Mouse (Mus musculus): ENCODE measurements around the gene Gm11554.
"Not testable (repeated sequence)": the region's sequence is repeated elsewhere in the genome, so short reads cannot be mapped to it uniquely, and the experiment has no call there.

The Gm11554 gene

DNA sequence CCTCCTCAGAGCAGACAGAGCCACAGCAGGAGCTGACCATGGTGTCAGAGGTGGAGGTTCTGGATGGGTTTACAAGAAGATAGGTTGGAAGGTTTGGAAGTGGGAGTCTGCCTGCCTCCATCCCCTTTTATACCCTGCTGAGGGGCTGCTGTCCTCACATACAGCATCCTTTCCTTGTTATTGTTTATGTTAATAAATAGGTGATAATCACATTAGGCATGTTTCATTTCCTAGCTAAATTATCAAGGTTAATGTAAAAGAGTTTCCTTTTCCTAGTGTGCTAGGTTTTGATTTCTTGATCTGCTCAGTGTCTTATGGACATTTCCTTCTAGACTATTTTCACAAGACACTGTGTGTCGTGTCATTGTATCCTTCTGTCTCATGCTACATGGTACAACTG lies at the start of gene Gm11554:
Gm11554 (minus strand) TSS at position 101 of the 400 bp plus-strand sequence.
- not testable (repeated sequence) for DNase-seq (ENCODE audit: low spot score)

DNA sequence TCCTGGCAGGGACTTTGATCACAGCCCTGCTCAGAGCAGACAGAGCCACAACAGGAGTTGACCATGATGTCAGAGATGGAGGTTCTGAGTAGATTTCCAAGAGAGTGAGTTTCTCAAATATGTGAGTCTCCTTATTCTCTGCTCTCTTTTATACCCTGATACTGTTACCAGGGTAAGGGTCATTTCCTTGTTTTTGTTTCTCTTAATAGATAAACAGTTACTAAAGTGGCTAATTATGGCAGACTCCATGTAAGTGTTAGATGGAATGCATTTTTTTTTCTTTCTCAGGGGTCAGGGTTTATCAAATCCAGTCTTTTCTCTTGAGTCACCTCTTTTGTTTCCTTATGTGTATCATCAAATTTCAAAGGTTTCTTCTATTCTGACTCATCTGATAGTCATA lies 47.3 kb upstream of the Gm11554 start, which contains the start of gene Krtap4-16:
Krtap4-16 (minus strand) TSS at position 101 of the 400 bp plus-strand sequence.
- no peak for DNase-seq (ENCODE audit: low spot score)

DNA sequence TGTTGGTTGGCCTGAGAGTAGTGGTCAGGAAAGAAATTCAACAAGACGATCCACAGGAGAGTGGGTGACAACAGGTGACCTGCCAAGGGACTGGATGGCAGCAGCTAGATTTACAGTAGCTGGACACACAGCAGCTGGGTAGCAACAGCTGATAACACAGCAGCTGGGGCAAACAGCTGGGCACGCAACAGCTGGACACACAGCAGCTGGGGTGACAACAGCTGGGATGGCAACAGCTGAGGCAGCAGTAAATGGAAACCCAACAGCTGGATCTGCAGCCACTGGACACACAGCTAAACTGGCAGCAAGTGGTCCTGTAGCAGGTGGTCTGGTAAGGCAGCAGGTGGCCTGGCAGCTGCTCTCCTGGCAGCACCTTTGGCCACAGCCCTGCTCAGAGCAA lies 42.5 kb upstream of the Gm11554 start:
- no peak for DNase-seq (ENCODE audit: low spot score)

DNA sequence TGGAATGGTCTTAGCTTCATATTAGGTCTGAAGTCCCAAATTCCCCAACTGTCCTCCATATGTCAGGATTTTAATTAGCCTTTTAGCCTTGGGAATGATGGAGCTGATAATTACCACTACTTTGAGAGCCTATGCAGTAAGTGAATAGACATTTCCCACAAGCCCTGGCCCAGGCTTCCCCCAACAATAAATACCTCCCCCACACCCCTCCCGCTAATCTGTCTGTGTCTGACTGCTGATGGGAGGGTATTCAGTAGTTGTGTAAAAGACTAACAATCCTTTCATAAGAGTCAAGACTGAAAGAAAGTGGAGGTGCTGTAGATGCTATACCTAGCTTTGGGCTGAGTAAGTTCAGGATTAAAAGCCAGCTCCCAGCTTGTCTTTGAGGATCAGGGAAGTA lies 37.9 kb upstream of the Gm11554 start:
- no peak for DNase-seq (ENCODE audit: low spot score)

DNA sequence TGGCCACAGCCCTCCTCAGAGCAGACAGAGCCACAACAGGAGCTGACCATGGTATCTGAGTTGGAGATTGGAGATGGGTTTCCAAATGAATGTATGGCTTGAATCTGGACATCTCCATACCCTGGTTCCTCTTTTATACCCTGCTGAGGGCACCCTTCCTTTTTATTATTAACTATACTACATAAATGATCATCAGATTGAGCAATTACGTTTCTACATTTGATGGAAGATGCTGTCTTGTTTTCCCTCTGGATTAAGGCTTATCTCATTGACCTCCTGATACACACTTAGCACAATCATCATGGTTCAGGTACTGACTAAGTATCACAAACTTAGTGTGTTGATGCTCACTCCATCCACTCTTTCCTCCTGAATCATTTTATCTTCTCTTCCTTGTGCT lies 33.7 kb upstream of the Gm11554 start, which contains the start of gene 2300003K06Rik:
2300003K06Rik (minus strand) TSS at position 101 of the 400 bp plus-strand sequence.
- DNase-seq (ENCODE audit: low spot score) = no peak

DNA sequence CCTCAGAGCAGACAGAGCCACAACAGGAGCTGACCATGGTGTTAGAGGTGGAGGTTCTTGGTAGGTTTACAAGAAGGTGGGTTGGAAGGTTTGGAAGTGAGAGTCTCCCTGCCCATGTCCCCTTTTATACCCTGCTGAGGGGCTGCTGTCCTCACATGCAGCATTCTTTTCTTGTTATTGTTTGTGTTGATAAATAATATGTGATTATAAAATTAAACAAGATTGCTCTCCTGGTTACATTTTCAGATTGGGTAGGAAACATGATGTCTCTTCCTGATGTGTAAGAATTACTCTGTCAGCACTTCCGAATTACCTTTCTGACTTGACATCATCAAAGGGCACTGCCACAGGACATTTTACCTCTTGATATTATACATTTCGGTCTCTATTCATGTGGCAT lies 11.3 kb upstream of the Gm11554 start, which contains the start of gene Gm11564:
Gm11564 (minus strand) TSS at position 101 of the 400 bp plus-strand sequence.
- DNase-seq (ENCODE audit: low spot score) = not testable (repeated sequence)

DNA sequence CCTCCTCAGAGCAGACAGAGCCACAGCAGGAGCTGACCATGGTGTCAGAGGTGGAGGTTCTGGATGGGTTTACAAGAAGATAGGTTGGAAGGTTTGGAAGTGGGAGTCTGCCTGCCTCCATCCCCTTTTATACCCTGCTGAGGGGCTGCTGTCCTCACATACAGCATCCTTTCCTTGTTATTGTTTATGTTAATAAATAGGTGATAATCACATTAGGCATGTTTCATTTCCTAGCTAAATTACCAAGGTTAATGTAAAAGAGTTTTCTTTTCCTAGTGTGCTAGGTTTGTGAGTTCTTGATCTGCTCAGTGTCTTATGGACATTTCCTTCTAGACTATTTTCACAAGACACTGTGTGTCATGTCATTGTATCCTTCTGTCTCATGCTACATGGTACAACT lies 5.5 kb upstream of the Gm11554 start, which contains the start of gene Krtap4-13:
Krtap4-13 (minus strand) TSS at position 101 of the 400 bp plus-strand sequence.
- not testable (repeated sequence) for DNase-seq (ENCODE audit: low spot score)

DNA sequence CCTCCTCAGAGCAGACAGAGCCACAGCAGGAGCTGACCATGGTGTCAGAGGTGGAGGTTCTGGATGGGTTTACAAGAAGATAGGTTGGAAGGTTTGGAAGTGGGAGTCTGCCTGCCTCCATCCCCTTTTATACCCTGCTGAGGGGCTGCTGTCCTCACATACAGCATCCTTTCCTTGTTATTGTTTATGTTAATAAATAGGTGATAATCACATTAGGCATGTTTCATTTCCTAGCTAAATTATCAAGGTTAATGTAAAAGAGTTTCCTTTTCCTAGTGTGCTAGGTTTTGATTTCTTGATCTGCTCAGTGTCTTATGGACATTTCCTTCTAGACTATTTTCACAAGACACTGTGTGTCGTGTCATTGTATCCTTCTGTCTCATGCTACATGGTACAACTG lies 5.4 kb downstream of the Gm11554 start, which contains the start of gene Gm11569:
Gm11569 (minus strand) TSS at position 101 of the 400 bp plus-strand sequence.
- not testable (repeated sequence) for DNase-seq (ENCODE audit: low spot score)

DNA sequence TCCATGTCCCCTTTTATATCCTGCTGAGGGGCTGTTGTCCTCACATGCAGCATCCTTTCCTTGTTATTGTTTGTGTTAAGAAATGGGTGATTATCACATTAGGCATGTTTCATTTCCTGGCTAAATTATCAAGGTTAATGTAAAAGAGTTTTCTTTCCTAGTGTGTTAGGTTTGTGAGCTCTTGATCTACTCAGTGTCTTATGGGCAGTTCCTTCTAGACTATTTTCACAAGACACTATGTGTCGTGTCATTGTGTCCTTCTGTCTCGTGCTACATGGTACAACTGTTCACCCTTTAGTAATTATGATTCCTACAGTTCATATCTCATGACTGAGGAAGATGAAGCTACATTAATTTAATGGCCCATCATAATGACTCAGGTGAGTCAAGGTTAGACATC lies 10.9 kb downstream of the Gm11554 start, which contains the start of gene Gm11596:
Gm11596 (minus strand) TSS at position 101 of the 400 bp plus-strand sequence.
- DNase-seq (ENCODE audit: low spot score) = no peak

DNA sequence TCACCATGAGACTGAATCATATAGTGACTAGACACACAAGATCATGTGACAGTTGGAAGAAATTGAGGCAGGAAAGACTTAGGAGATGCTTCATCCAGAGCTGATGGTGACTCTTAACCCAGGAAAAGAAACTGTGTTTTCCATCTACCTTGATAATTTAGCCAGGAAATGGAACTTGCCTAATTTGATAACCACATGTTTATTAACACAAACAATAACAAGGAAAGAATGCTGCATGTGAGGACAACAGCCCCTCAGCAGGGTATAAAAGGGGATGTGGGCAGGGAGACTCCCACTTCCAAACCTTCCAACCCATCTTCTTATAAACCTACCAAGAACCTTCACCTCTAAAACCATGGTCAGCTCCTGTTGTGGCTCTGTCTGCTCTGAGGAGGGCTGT lies 19.3 kb downstream of the Gm11554 start, which contains the start of gene Krtap4-9:
Krtap4-9 (plus strand) TSS at position 301 of the 400 bp plus-strand sequence.
- not testable (repeated sequence) for DNase-seq (ENCODE audit: low spot score)

DNA sequence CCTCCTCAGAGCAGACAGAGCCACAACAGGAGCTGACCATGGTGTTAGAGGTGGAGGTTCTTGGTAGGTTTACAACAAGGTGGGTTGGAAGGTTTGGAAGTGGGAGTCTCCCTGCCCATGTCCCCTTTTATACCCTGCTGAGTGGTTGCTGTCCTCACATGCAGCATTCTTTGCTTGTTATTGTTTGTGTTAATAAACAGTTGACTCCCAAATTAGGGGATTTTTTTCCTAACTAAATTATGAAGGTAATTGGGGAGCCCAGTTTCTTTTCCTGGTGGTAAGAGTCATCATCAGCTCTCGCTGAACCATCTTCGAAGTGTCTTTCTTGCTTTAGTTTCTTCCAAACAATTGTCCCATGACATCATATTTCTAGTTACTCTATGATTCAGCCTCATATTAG lies 23.6 kb downstream of the Gm11554 start, which contains the start of gene Krtap4-8:
Krtap4-8 (minus strand) TSS at position 101 of the 400 bp plus-strand sequence.
- no peak for DNase-seq (ENCODE audit: low spot score)

DNA sequence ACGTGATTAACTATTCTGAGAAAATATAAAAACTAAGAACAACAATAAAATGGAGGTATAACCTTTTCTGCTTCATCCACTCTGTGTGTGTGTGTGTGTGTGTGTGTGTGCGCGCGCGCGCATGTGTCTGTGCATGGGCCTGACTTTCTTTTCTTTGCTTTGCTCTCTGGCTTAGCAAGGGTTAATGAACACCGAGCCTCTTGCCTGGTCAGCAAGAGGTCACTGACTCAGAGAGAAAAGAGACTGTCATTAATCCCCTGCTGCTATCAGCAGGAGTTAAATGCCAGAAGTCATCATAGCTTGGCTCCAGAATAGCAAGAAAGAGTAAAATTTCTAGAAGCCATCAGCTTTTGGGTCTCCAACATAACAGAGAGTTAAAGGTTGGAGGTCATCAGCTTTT lies 25.8 kb downstream of the Gm11554 start:
- peak; percentile 70 for DNase-seq (ENCODE audit: low spot score)

DNA sequence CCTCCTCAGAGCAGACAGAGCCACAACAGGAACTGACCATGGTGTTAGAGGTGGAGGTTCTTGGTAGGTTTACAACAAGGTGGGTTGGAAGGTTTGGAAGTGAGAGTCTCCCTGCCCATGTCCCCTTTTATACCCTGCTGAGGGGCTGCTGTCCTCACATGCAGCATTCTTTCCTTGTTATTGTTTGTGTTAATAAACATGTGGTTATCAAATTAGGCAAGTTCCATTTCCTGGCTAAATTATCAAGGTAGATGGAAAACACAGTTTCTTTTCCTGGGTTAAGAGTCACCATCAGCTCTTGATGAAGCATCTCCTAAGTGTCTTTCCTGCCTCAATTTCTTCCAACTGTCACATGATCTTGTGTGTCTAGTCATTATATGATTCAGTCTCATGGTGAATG lies 31.4 kb downstream of the Gm11554 start, which contains the start of gene Gm11595:
Gm11595 (minus strand) TSS at position 101 of the 400 bp plus-strand sequence.
- not testable (repeated sequence) for DNase-seq (ENCODE audit: low spot score)

DNA sequence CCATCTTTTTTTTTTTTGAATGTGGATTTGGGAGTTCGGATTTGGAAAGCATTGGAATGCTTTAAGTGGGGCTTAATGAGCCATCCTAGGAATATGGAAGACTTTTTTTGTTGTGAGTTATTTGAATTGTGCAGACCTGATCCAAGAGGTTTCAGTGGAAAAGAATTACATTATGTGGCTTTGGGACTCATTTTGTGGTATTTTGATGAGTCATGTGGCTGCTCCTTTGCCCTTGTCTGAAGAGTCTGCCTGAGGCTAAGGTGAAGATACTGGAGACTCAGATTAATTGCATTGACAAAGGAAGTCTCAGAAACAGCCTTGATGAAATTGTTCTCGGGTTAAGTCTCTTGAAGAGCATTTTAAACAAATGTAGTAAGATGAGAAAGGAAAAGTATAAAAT lies 35.8 kb downstream of the Gm11554 start:
- DNase-seq (ENCODE audit: low spot score) = no peak

DNA sequence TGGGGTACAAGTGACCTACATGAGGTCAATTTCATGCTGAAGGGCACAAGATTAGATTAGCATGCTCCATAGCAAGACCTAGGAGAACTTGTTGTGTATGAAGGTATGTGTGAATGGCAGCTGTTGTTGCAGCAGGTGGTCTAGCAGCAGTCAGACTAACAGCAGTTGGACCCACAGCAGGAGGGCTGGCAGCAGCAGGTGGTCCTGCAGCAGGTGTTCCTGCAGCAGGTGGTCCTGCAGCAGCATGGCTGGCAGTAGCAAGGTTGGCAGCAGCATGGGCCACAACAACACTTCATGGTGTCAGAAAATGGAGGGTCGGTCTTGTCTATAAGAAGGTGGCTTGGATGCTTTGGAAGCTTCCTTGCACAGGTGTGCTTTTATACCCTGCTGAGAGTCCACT lies 45.4 kb downstream of the Gm11554 start:
- DNase-seq (ENCODE audit: low spot score) = no peak
